Mouse (Mus musculus): ENCODE results near the gene Foxf1. TPM values are rescaled to one million over a fixed set of nuclear protein-coding genes. Genes with fewer than 3 reads are reported as not detected.

Foxf1 gene
- polyA plus RNA-seq, 1 experiment, result 0.04 TPM

DNA sequence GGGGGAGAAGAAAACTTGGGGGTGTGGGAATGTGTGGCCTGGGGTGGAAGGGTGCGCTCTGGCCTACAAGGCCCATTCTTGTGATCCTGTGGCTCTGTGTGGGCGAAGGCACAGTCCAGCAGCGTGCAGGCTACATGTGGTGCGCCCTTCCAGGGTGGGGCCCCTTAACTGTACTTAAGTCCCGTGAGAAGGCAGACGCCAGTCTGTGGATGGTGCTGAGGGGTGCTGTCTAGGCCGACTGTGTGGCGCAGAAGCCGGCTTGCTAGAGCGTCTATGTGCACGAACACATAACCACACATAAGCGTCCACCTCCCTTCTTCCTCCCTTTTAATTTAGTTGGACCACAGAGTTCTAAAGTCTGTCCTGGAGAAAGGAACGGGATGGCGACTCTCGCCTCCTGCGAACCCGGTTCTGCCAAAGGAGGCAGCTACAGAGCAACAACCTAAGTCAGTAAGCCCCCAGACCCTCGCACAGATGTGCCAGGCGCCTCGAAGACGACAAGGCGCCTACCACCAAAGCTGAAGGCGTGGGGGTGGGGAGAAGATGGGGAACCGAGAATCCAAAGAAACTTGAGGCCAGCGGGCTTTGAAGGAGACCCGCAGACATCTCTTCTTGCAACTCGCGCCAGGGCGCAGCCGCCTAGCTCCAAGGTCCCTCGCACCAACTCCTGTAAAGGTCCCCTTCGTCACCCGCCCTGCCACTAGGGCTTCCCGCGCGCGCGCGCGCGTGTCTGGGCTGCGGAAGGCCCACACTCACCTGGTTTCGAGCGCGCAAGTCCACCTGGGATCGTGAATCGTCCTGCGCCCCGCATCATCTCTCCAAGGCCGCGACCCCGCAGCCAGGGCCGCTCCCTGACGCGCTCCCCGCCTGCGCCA, 1.7 kb upstream of the Foxf1 start:
- no peaks in the 10 kb centered on the region for H3K79me3 ChIP-seq (ENCODE audit: low read depth)
- no peaks in the 10 kb centered on the region for H3K36me3 ChIP-seq (ENCODE audit: control insufficient read depth, insufficient read depth)
- no peak overlapping the region for H3K4me3 ChIP-seq (ENCODE audit: insufficient read depth, poor library complexity, severe bottlenecking)
- H3ac ChIP-seq (ENCODE audit: control insufficient read depth, insufficient read length, low read depth), result no peak overlapping the region
- H3K79me2 ChIP-seq (ENCODE audit: control insufficient read depth, insufficient read depth), result no peaks in the 10 kb centered on the region
- peaks cover 99% of the 10 kb centered on the region for H3K27me3 ChIP-seq (ENCODE audit: control insufficient read depth, insufficient read depth, insufficient read length)
- TF ChIP-seq MYOD1 (IDR thresholded peaks at IDR 0.05; ENCODE audit: control insufficient read depth, insufficient read length, low read depth), result no peak
- no peak for TF ChIP-seq CTCF (IDR thresholded peaks at IDR 0.05; ENCODE audit: control insufficient read depth, insufficient read depth, insufficient read length)
- no peak for TF ChIP-seq MYOG (IDR thresholded peaks at IDR 0.05; ENCODE audit: control insufficient read depth, extremely low read depth, insufficient read length)
- TF ChIP-seq MAX (IDR thresholded peaks at IDR 0.05), result no peak
- TF ChIP-seq FOSL1 (IDR thresholded peaks at IDR 0.05; ENCODE audit: insufficient read depth, low read length, poor library complexity, severe bottlenecking), result no peak
- no peak for TF ChIP-seq CEBPB (IDR thresholded peaks at IDR 0.05; ENCODE audit: low read depth)
- TF ChIP-seq USF1 (IDR thresholded peaks at IDR 0.05; ENCODE audit: low read depth), result no peak

- Histone ChIP-seq H3K79me2 (ENCODE audit: control insufficient read depth, insufficient read depth) (no peaks in the 10 kb centered on the region), H3K4me3 (ENCODE audit: insufficient read depth, poor library complexity, severe bottlenecking) (peak overlapping the region; percentile 21), H3K79me3 (ENCODE audit: low read depth) (no peaks in the 10 kb centered on the region), H3ac (ENCODE audit: control insufficient read depth, insufficient read length, low read depth) (no peak overlapping the region), H3K27me3 (ENCODE audit: control insufficient read depth, insufficient read depth, insufficient read length) (peaks cover 96% of the 10 kb centered on the region), H3K36me3 (ENCODE audit: control insufficient read depth, insufficient read depth) (no peaks in the 10 kb centered on the region)
- TF ChIP-seq USF1 (IDR thresholded peaks at IDR 0.05; ENCODE audit: low read depth) (no peak), MYOG (IDR thresholded peaks at IDR 0.05; ENCODE audit: control insufficient read depth, extremely low read depth, insufficient read length) (no peak), CEBPB (IDR thresholded peaks at IDR 0.05; ENCODE audit: low read depth) (no peak), MYOD1 (IDR thresholded peaks at IDR 0.05; ENCODE audit: control insufficient read depth, insufficient read length, low read depth) (no peak), FOSL1 (IDR thresholded peaks at IDR 0.05; ENCODE audit: insufficient read depth, low read length, poor library complexity, severe bottlenecking) (no peak), CTCF (IDR thresholded peaks at IDR 0.05; ENCODE audit: control insufficient read depth, insufficient read depth, insufficient read length) (no peak), MAX (IDR thresholded peaks at IDR 0.05) (no peak)
Observed at GRCm38 (mm10) chr8:121083093-121083935, 872 bp upstream of the Foxf1 start.

GRCm38 (mm10) chr8:121083936-121084209, 313 bp upstream of the Foxf1 start:
- Histone ChIP-seq H3K4me3 (ENCODE audit: insufficient read depth, poor library complexity, severe bottlenecking) (no peak overlapping the region), H3K79me2 (ENCODE audit: control insufficient read depth, insufficient read depth) (no peaks in the 10 kb centered on the region), H3K27me3 (ENCODE audit: control insufficient read depth, insufficient read depth, insufficient read length) (peaks cover 96% of the 10 kb centered on the region), H3K36me3 (ENCODE audit: control insufficient read depth, insufficient read depth) (no peaks in the 10 kb centered on the region), H3K79me3 (ENCODE audit: low read depth) (no peaks in the 10 kb centered on the region), H3ac (ENCODE audit: control insufficient read depth, insufficient read length, low read depth) (no peak overlapping the region)
- TF ChIP-seq MYOG (IDR thresholded peaks at IDR 0.05; ENCODE audit: control insufficient read depth, extremely low read depth, insufficient read length) (no peak), MYOD1 (IDR thresholded peaks at IDR 0.05; ENCODE audit: control insufficient read depth, insufficient read length, low read depth) (no peak), CTCF (IDR thresholded peaks at IDR 0.05; ENCODE audit: control insufficient read depth, insufficient read depth, insufficient read length) (no peak), CEBPB (IDR thresholded peaks at IDR 0.05; ENCODE audit: low read depth) (no peak), USF1 (IDR thresholded peaks at IDR 0.05; ENCODE audit: low read depth) (no peak), FOSL1 (IDR thresholded peaks at IDR 0.05; ENCODE audit: insufficient read depth, low read length, poor library complexity, severe bottlenecking) (no peak), MAX (IDR thresholded peaks at IDR 0.05) (no peak)

- Histone ChIP-seq H3K36me3 (ENCODE audit: control insufficient read depth, insufficient read depth) (no peaks in the 10 kb centered on the region), H3K27me3 (ENCODE audit: control insufficient read depth, insufficient read depth, insufficient read length) (peaks cover 96% of the 10 kb centered on the region), H3K79me3 (ENCODE audit: low read depth) (no peaks in the 10 kb centered on the region), H3ac (ENCODE audit: control insufficient read depth, insufficient read length, low read depth) (no peak overlapping the region), H3K4me3 (ENCODE audit: insufficient read depth, poor library complexity, severe bottlenecking) (no peak overlapping the region), H3K79me2 (ENCODE audit: control insufficient read depth, insufficient read depth) (no peaks in the 10 kb centered on the region)
- TF ChIP-seq CEBPB (IDR thresholded peaks at IDR 0.05; ENCODE audit: low read depth) (no peak), MAX (IDR thresholded peaks at IDR 0.05) (no peak), MYOD1 (IDR thresholded peaks at IDR 0.05; ENCODE audit: control insufficient read depth, insufficient read length, low read depth) (no peak), CTCF (IDR thresholded peaks at IDR 0.05; ENCODE audit: control insufficient read depth, insufficient read depth, insufficient read length) (no peak), USF1 (IDR thresholded peaks at IDR 0.05; ENCODE audit: low read depth) (no peak), MYOG (IDR thresholded peaks at IDR 0.05; ENCODE audit: control insufficient read depth, extremely low read depth, insufficient read length) (no peak), FOSL1 (IDR thresholded peaks at IDR 0.05; ENCODE audit: insufficient read depth, low read length, poor library complexity, severe bottlenecking) (no peak)
Observed at GRCm38 (mm10) chr8:121085011-121085410, 825 bp downstream of the Foxf1 start.

GRCm38 (mm10) chr8:121085561-121085960, 1.4 kb downstream of the Foxf1 start:
- Histone ChIP-seq H3K4me3 (ENCODE audit: insufficient read depth, poor library complexity, severe bottlenecking) (no peak overlapping the region), H3K79me2 (ENCODE audit: control insufficient read depth, insufficient read depth) (no peaks in the 10 kb centered on the region), H3K27me3 (ENCODE audit: control insufficient read depth, insufficient read depth, insufficient read length) (peaks cover 96% of the 10 kb centered on the region), H3K79me3 (ENCODE audit: low read depth) (no peaks in the 10 kb centered on the region), H3ac (ENCODE audit: control insufficient read depth, insufficient read length, low read depth) (no peak overlapping the region), H3K36me3 (ENCODE audit: control insufficient read depth, insufficient read depth) (no peaks in the 10 kb centered on the region)
- TF ChIP-seq CEBPB (IDR thresholded peaks at IDR 0.05; ENCODE audit: low read depth) (no peak), CTCF (IDR thresholded peaks at IDR 0.05; ENCODE audit: control insufficient read depth, insufficient read depth, insufficient read length) (no peak), MYOD1 (IDR thresholded peaks at IDR 0.05; ENCODE audit: control insufficient read depth, insufficient read length, low read depth) (no peak), FOSL1 (IDR thresholded peaks at IDR 0.05; ENCODE audit: insufficient read depth, low read length, poor library complexity, severe bottlenecking) (no peak), MAX (IDR thresholded peaks at IDR 0.05) (no peak), USF1 (IDR thresholded peaks at IDR 0.05; ENCODE audit: low read depth) (no peak), MYOG (IDR thresholded peaks at IDR 0.05; ENCODE audit: control insufficient read depth, extremely low read depth, insufficient read length) (no peak)
